Mouse (Mus musculus): ENCODE data around the gene Maml3.

DNA sequence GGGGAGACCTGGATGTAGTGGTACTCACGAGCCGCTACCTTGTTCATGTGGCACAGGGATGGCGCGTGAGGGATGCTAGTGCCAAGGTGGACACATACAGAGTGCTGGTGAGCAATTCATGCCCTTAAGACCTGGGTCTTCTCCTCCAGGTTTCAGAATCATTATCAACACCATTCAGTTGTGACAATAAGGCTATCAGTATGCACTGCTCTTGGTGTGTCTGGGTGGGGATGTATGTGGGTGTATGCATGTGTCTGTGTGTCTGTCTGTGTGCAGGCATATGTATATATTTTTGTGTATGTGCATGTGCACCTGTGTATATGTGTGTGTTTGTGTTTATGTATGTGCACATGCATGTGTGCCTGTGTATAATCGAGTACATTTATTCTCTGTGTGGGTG, 291.7 kb downstream of the Maml3 start:
- no peak for TF ChIP-seq ETS1 (conservative IDR thresholded peaks at IDR 0.05; ENCODE audit: low read depth, low read length)
- no peak for TF ChIP-seq CTCF (conservative IDR thresholded peaks at IDR 0.05 in 1 of 2, IDR thresholded peaks at IDR 0.05 in 1 of 2; ENCODE audit: low read depth in 2 of 2, low read length in 2 of 2)
- no peak for TF ChIP-seq MAX (IDR thresholded peaks at IDR 0.05; ENCODE audit: low read length)
- TF ChIP-seq POLR2A (IDR thresholded peaks at IDR 0.05; ENCODE audit: low read depth, low read length), result no peak
- no peak for TF ChIP-seq NELFE (IDR thresholded peaks at IDR 0.05; ENCODE audit: low read depth, low read length)
- TF ChIP-seq ZC3H11A (IDR thresholded peaks at IDR 0.05; ENCODE audit: low read depth, low read length), result no peak
- TF ChIP-seq ELF1 (IDR thresholded peaks at IDR 0.05; ENCODE audit: low read depth, low read length), result no peak
- TF ChIP-seq POLR2AphosphoS2 (IDR thresholded peaks at IDR 0.05; ENCODE audit: low read depth, low read length), result no peak
- no peak for TF ChIP-seq SIN3A (IDR thresholded peaks at IDR 0.05; ENCODE audit: low read length)
- TF ChIP-seq E2F4 (IDR thresholded peaks at IDR 0.05; ENCODE audit: insufficient replicate concordance, low read depth, low read length), result no peak

Measured in CH12.LX (cell line).